Mouse (Mus musculus) cerebellum, adult 2 months (tissue): ENCODE results near the gene Selenon.

Source experiments
- CTCF ChIP-seq: fragments of 200-500 bp; IDR thresholded peaks from 2 replicates; pipeline ENCODE4 v1.5.1; 2011; ENCODE audit warnings: low read depth, mild to moderate bottlenecking, control low read depth, low read length, moderate library complexity, borderline replicate concordance; ENCODE audit not compliant: insufficient read depth
- POLR2A ChIP-seq: fragments of 200-500 bp; IDR thresholded peaks from 2 replicates; pipeline ENCODE4 v1.6.1; 2011; ENCODE audit warnings: low read length, control low read depth, borderline replicate concordance; ENCODE audit not compliant: insufficient read depth

- no peak for TF ChIP-seq POLR2A
- TF ChIP-seq CTCF = no peak
Observed at GRCm38 (mm10) chr4:134577281-134577680, 25.3 kb upstream of the Selenon start.
